Mouse (Mus musculus): ENCODE results near the gene Kcnip4. TPM values are rescaled to one million over a fixed set of nuclear protein-coding genes. Genes with fewer than 3 reads are reported as not detected.

Kcnip4 gene
- polyA plus RNA-seq, 1 experiment, result 0.12 TPM

DNA sequence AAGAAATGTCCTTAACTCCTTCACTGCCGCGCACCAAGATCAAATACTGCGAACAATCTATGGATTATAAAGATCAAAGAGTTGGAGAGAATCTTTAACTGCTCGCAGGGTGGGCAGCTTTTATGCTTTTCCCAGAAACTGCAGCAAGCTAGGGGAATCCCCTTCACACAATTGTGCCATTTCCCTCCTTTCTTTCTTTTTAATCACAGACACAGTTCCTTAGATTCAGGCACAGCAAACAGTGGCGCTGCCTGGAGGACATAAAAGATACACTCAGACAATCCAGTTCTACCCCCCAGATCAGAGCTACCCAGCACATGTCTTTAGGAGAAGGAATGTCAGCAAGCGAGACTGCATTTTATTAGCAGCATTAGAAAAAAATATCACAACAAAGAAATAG, 239.9 kb downstream of the Kcnip4 start:
- H3K4me3 ChIP-seq (ENCODE audit: insufficient read depth, poor library complexity, severe bottlenecking), result no peak overlapping the region
- H3K36me3 ChIP-seq (ENCODE audit: control insufficient read depth, insufficient read depth), result no peaks in the 10 kb centered on the region

GRCm38 (mm10) chr5:49283403-49283802, 241.3 kb downstream of the Kcnip4 start:
- Histone ChIP-seq H3K79me2 (ENCODE audit: control insufficient read depth, insufficient read depth) (no peaks in the 10 kb centered on the region), H3ac (ENCODE audit: control insufficient read depth, insufficient read length, low read depth) (no peak overlapping the region), H3K27me3 (ENCODE audit: control insufficient read depth, insufficient read depth, insufficient read length) (no peaks in the 10 kb centered on the region), H3K79me3 (ENCODE audit: low read depth) (no peaks in the 10 kb centered on the region), H3K36me3 (ENCODE audit: control insufficient read depth, insufficient read depth) (no peaks in the 10 kb centered on the region), H3K4me3 (ENCODE audit: insufficient read depth, poor library complexity, severe bottlenecking) (no peak overlapping the region)
- TF ChIP-seq MAX (IDR thresholded peaks at IDR 0.05) (no peak), MYOD1 (IDR thresholded peaks at IDR 0.05; ENCODE audit: control insufficient read depth, insufficient read length, low read depth) (no peak), CEBPB (IDR thresholded peaks at IDR 0.05; ENCODE audit: low read depth) (no peak), FOSL1 (IDR thresholded peaks at IDR 0.05; ENCODE audit: insufficient read depth, low read length, poor library complexity, severe bottlenecking) (no peak), CTCF (IDR thresholded peaks at IDR 0.05; ENCODE audit: control insufficient read depth, insufficient read depth, insufficient read length) (no peak)

More for the DNA sequence above, 239.9 kb downstream of the Kcnip4 start:
- TF ChIP-seq USF1 (IDR thresholded peaks at IDR 0.05; ENCODE audit: low read depth), result no peak
- TF ChIP-seq CEBPB (IDR thresholded peaks at IDR 0.05; ENCODE audit: low read depth), result no peak
- no peak for TF ChIP-seq MYOG (IDR thresholded peaks at IDR 0.05; ENCODE audit: control insufficient read depth, extremely low read depth, insufficient read length)
- no peak for TF ChIP-seq FOSL1 (IDR thresholded peaks at IDR 0.05; ENCODE audit: insufficient read depth, low read length, poor library complexity, severe bottlenecking)
- TF ChIP-seq MYOD1 (IDR thresholded peaks at IDR 0.05; ENCODE audit: control insufficient read depth, insufficient read length, low read depth), result no peak
- TF ChIP-seq CTCF (IDR thresholded peaks at IDR 0.05; ENCODE audit: control insufficient read depth, insufficient read depth, insufficient read length), result no peak
- no peak for TF ChIP-seq MAX (IDR thresholded peaks at IDR 0.05)
- Histone ChIP-seq H3ac (ENCODE audit: control insufficient read depth, insufficient read length, low read depth) (no peak overlapping the region), H3K79me2 (ENCODE audit: control insufficient read depth, insufficient read depth) (no peaks in the 10 kb centered on the region), H3K79me3 (ENCODE audit: low read depth) (no peaks in the 10 kb centered on the region), H3K27me3 (ENCODE audit: control insufficient read depth, insufficient read depth, insufficient read length) (no peaks in the 10 kb centered on the region)

GRCm38 (mm10) chr5:49271864-49272263, 252.8 kb downstream of the Kcnip4 start:
- no peak overlapping the region for H3K4me3 ChIP-seq (ENCODE audit: insufficient read depth, poor library complexity, severe bottlenecking)
- H3K36me3 ChIP-seq (ENCODE audit: control insufficient read depth, insufficient read depth), result no peaks in the 10 kb centered on the region
- TF ChIP-seq MYOG (IDR thresholded peaks at IDR 0.05; ENCODE audit: control insufficient read depth, extremely low read depth, insufficient read length) (no peak), MYOD1 (IDR thresholded peaks at IDR 0.05; ENCODE audit: control insufficient read depth, insufficient read length, low read depth) (no peak), USF1 (IDR thresholded peaks at IDR 0.05; ENCODE audit: low read depth) (no peak), CEBPB (IDR thresholded peaks at IDR 0.05; ENCODE audit: low read depth) (no peak), FOSL1 (IDR thresholded peaks at IDR 0.05; ENCODE audit: insufficient read depth, low read length, poor library complexity, severe bottlenecking) (no peak), MAX (IDR thresholded peaks at IDR 0.05) (no peak), CTCF (IDR thresholded peaks at IDR 0.05; ENCODE audit: control insufficient read depth, insufficient read depth, insufficient read length) (no peak)
- H3ac ChIP-seq (ENCODE audit: control insufficient read depth, insufficient read length, low read depth), result no peak overlapping the region
- H3K79me3 ChIP-seq (ENCODE audit: low read depth), result no peaks in the 10 kb centered on the region
- H3K79me2 ChIP-seq (ENCODE audit: control insufficient read depth, insufficient read depth), result no peaks in the 10 kb centered on the region
- H3K27me3 ChIP-seq (ENCODE audit: control insufficient read depth, insufficient read depth, insufficient read length), result no peaks in the 10 kb centered on the region

DNA sequence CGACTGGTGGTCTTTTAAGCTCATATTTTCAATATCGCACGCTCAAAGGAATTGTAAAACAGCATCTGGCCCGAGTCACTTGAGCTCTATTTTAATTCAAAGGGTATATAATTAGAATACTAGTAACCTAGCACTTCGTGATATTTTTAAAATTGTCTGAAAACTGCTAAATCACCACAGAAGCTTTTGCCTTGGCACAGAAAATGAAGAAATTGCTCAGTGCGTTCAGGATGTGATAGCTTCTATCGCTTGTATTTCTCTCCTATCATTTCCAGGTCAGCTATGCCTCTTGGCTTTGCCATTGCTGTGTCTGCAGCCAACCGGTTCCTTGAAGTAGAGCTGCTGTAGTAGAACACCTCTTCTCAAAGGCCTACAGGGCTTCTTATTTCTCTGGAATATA, 255.9 kb downstream of the Kcnip4 start:
- no peak overlapping the region for H3ac ChIP-seq (ENCODE audit: control insufficient read depth, insufficient read length, low read depth)
- H3K36me3 ChIP-seq (ENCODE audit: control insufficient read depth, insufficient read depth), result no peaks in the 10 kb centered on the region
- H3K27me3 ChIP-seq (ENCODE audit: control insufficient read depth, insufficient read depth, insufficient read length), result no peaks in the 10 kb centered on the region
- TF ChIP-seq CEBPB (IDR thresholded peaks at IDR 0.05; ENCODE audit: low read depth), result no peak
- H3K4me3 ChIP-seq (ENCODE audit: insufficient read depth, poor library complexity, severe bottlenecking), result no peak overlapping the region
- H3K79me3 ChIP-seq (ENCODE audit: low read depth), result no peaks in the 10 kb centered on the region
- H3K79me2 ChIP-seq (ENCODE audit: control insufficient read depth, insufficient read depth), result no peaks in the 10 kb centered on the region

- Histone ChIP-seq H3K4me3 (ENCODE audit: insufficient read depth, poor library complexity, severe bottlenecking) (no peak overlapping the region), H3K79me3 (ENCODE audit: low read depth) (no peaks in the 10 kb centered on the region), H3K36me3 (ENCODE audit: control insufficient read depth, insufficient read depth) (no peaks in the 10 kb centered on the region), H3ac (ENCODE audit: control insufficient read depth, insufficient read length, low read depth) (no peak overlapping the region), H3K79me2 (ENCODE audit: control insufficient read depth, insufficient read depth) (no peaks in the 10 kb centered on the region), H3K27me3 (ENCODE audit: control insufficient read depth, insufficient read depth, insufficient read length) (no peaks in the 10 kb centered on the region)
- no peak for TF ChIP-seq MYOG (IDR thresholded peaks at IDR 0.05; ENCODE audit: control insufficient read depth, extremely low read depth, insufficient read length)
- no peak for TF ChIP-seq CEBPB (IDR thresholded peaks at IDR 0.05; ENCODE audit: low read depth)
- no peak for TF ChIP-seq MAX (IDR thresholded peaks at IDR 0.05)
- no peak for TF ChIP-seq MYOD1 (IDR thresholded peaks at IDR 0.05; ENCODE audit: control insufficient read depth, insufficient read length, low read depth)
- TF ChIP-seq USF1 (IDR thresholded peaks at IDR 0.05; ENCODE audit: low read depth), result no peak
- no peak for TF ChIP-seq FOSL1 (IDR thresholded peaks at IDR 0.05; ENCODE audit: insufficient read depth, low read length, poor library complexity, severe bottlenecking)
- no peak for TF ChIP-seq CTCF (IDR thresholded peaks at IDR 0.05; ENCODE audit: control insufficient read depth, insufficient read depth, insufficient read length)
Measured at GRCm38 (mm10) chr5:49259356-49259755, 265.4 kb downstream of the Kcnip4 start.

DNA sequence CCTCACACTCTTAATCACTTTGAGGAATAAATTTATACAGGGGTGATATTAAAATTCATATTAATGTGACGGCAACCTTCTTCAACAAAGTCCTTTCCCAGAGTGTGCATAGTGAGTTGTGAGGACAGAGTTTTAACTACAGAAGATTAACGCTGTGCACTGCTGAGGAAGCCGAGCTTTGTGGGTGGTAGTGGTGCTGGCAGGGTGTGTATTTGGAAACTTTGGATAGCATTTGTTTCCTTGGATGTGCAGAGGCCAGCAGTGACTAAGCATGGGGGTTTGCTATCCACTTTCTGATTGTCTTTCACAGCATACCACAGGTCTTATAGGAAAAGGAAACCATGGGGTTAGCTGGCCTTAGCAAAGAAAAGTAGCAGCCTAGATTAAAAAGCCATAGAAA, 267.9 kb downstream of the Kcnip4 start:
- H3K79me2 ChIP-seq (ENCODE audit: control insufficient read depth, insufficient read depth), result no peaks in the 10 kb centered on the region
- no peaks in the 10 kb centered on the region for H3K36me3 ChIP-seq (ENCODE audit: control insufficient read depth, insufficient read depth)
- H3K79me3 ChIP-seq (ENCODE audit: low read depth), result no peaks in the 10 kb centered on the region
- H3K4me3 ChIP-seq (ENCODE audit: insufficient read depth, poor library complexity, severe bottlenecking), result no peak overlapping the region
- no peaks in the 10 kb centered on the region for H3K27me3 ChIP-seq (ENCODE audit: control insufficient read depth, insufficient read depth, insufficient read length)
- no peak overlapping the region for H3ac ChIP-seq (ENCODE audit: control insufficient read depth, insufficient read length, low read depth)
- TF ChIP-seq CEBPB (IDR thresholded peaks at IDR 0.05; ENCODE audit: low read depth) (no peak), MYOG (IDR thresholded peaks at IDR 0.05; ENCODE audit: control insufficient read depth, extremely low read depth, insufficient read length) (no peak), MAX (IDR thresholded peaks at IDR 0.05) (no peak), CTCF (IDR thresholded peaks at IDR 0.05; ENCODE audit: control insufficient read depth, insufficient read depth, insufficient read length) (no peak), FOSL1 (IDR thresholded peaks at IDR 0.05; ENCODE audit: insufficient read depth, low read length, poor library complexity, severe bottlenecking) (no peak), USF1 (IDR thresholded peaks at IDR 0.05; ENCODE audit: low read depth) (no peak), MYOD1 (IDR thresholded peaks at IDR 0.05; ENCODE audit: control insufficient read depth, insufficient read length, low read depth) (no peak)
